Mouse (Mus musculus): Measurements from ENCODE around the gene Fcrla.

GRCm38 (mm10) chr1:170924485-170924884, 2.9 kb downstream of the Fcrla start:
- no peak for TF ChIP-seq CTCF (conservative IDR thresholded peaks at IDR 0.05 in 1 of 2, IDR thresholded peaks at IDR 0.05 in 1 of 2; ENCODE audit: low read depth in 2 of 2, low read length in 2 of 2)
- TF ChIP-seq MAFK (IDR thresholded peaks at IDR 0.05; ENCODE audit: insufficient replicate concordance, low read length), result no peak
- TF ChIP-seq NRF1 (IDR thresholded peaks at IDR 0.05; ENCODE audit: low read depth, low read length), result no peak; the same call in 1 of the 2 replicates
- no peak for TF ChIP-seq JUN (IDR thresholded peaks at IDR 0.05; ENCODE audit: insufficient read depth, low read depth, low read length)
- TF ChIP-seq POLR2A (IDR thresholded peaks at IDR 0.05; ENCODE audit: low read depth, low read length), result peak; percentile 74
- TF ChIP-seq MYC (IDR thresholded peaks at IDR 0.05; ENCODE audit: low read depth, low read length), result 0 out of 2 replicates have a peak, but pooled peaks have one; percentile 17
- TF ChIP-seq TBP (conservative IDR thresholded peaks at IDR 0.05; ENCODE audit: low read depth, low read length), result peak; percentile 76
- no peak for TF ChIP-seq RAD21 (IDR thresholded peaks at IDR 0.05; ENCODE audit: low read depth, low read length)
- TF ChIP-seq HCFC1 (IDR thresholded peaks at IDR 0.05; ENCODE audit: low read depth, low read length), result peak; percentile 75
- TF ChIP-seq E2F4 (IDR thresholded peaks at IDR 0.05; ENCODE audit: insufficient replicate concordance, low read depth, low read length), result no peak
